In genomic region chr6:48866355-48866950, GRCm38 (mm10) we compare ENCODE assay signal across 25 mouse cellular contexts. TPM values are rescaled to one million over a fixed set of nuclear protein-coding genes. Genes with fewer than 3 reads are reported as not detected.
DNase-seq lines count a peak whose midpoint lies in the region; ATAC-seq and TF ChIP-seq lines count a peak whose summit lies in the region.
"Not testable (repeated sequence)": the region's sequence is repeated elsewhere in the genome, so short reads cannot be mapped to it uniquely, and the experiment has no call there.
"Had no signal": no experiment of that assay in that cellular context is flagged by ENCODE, and none has a peak within 500 bp of the region (broad histone marks: within the 10 kb centered on the region; RNA-seq: fewer than 3 reads in every experiment).

No protein-coding gene starts in this region.

- H3K4me3 ChIP-seq in forebrain, embryonic 10.5 days; hindbrain, embryonic 10.5 days; kidney, embryonic 15.5 days (replicated peaks); midbrain, postnatal 0 days (ENCODE audit: low read depth, low read length): not testable (repeated sequence)

- not testable (repeated sequence) for H3K36me3 ChIP-seq in forebrain, embryonic 10.5 days (replicated peaks); hindbrain, embryonic 10.5 days; kidney, embryonic 15.5 days; midbrain, postnatal 0 days (ENCODE audit: insufficient read depth, low read length)

- not testable (repeated sequence) for H3K9me3 ChIP-seq in forebrain, embryonic 10.5 days; hindbrain, embryonic 10.5 days; kidney, embryonic 15.5 days (replicated peaks); midbrain, postnatal 0 days (ENCODE audit: low read length)

- peak; percentile 46 for DNase-seq in embryo, embryonic 10 days (ENCODE audit: low spot score)
- peak; percentile 21 for DNase-seq in forebrain, embryonic 10.5 days (ENCODE audit: extremely low spot score, low spot score)
- peak; percentile 47 for DNase-seq in hindbrain, embryonic 10.5 days (ENCODE audit: low spot score)
- peak; percentile 27 for DNase-seq in kidney, adult 18-20 months
- peak; percentile 31 for DNase-seq in mesoderm, embryonic 11.5 days (ENCODE audit: low read depth, low spot score)
- DNase-seq in midbrain, postnatal 0 days (ENCODE audit: low spot score), result peak; percentile 50

- not testable (repeated sequence) for TF ChIP-seq CTCF in midbrain, postnatal 0 days (IDR thresholded peaks at IDR 0.05)

- ATAC-seq in kidney, embryonic 15.5 days (replicated peaks; ENCODE audit: low FRiP score), result 0 out of 2 replicates have a peak, but pooled peaks have one; percentile 38
- ATAC-seq in midbrain, postnatal 0 days (ENCODE audit: low FRiP score), result not testable (repeated sequence)

- H3K4me1 ChIP-seq in forebrain, embryonic 10.5 days, result peaks cover 20% of the 10 kb centered on the region
- H3K4me1 ChIP-seq in hindbrain, embryonic 10.5 days (replicated peaks), result peaks cover 36% of the 10 kb centered on the region
- peaks cover 25% of the 10 kb centered on the region for H3K4me1 ChIP-seq in kidney, embryonic 15.5 days
- H3K4me1 ChIP-seq in midbrain, postnatal 0 days (ENCODE audit: insufficient read depth, low read length), result not testable (repeated sequence)

- WGBS in forebrain, embryonic 10.5 days, result 10% methylated on average over 1 of the region's 1 CpGs
- WGBS in hindbrain, embryonic 10.5 days, result 7% methylated on average over 1 of the region's 1 CpGs
- 30% methylated on average over 1 of the region's 1 CpGs for WGBS in kidney, embryonic 15.5 days
- WGBS in midbrain, postnatal 0 days, result 12% methylated on average over 1 of the region's 1 CpGs

- peaks cover 87% of the 10 kb centered on the region for H3K27me3 ChIP-seq in forebrain, embryonic 10.5 days (ENCODE audit: poor library complexity, severe bottlenecking)
- not testable (repeated sequence) for H3K27me3 ChIP-seq in hindbrain, embryonic 10.5 days (ENCODE audit: insufficient read depth, poor library complexity, severe bottlenecking); kidney, embryonic 15.5 days; midbrain, postnatal 0 days (ENCODE audit: insufficient read depth, low read length)

- H3K9ac ChIP-seq in kidney, embryonic 15.5 days; midbrain, postnatal 0 days (replicated peaks; ENCODE audit: low read length, poor library complexity, severe bottlenecking): not testable (repeated sequence)

- H3K27ac ChIP-seq in forebrain, embryonic 10.5 days; hindbrain, embryonic 10.5 days; midbrain, postnatal 0 days (ENCODE audit: low read depth, low read length): not testable (repeated sequence)
- peak overlapping the region; percentile 91 for H3K27ac ChIP-seq in kidney, embryonic 15.5 days

- H3K4me2 ChIP-seq in kidney, embryonic 15.5 days; midbrain, postnatal 0 days (ENCODE audit: low read depth, low read length, poor library complexity, severe bottlenecking): not testable (repeated sequence)

RNA-seq across cellular contexts. Expression of gene Aoc1, which starts 6.2 kb away (rescaled TPM):
- 0.05 TPM in 1 of 2 replicates, not detected in the other for polyA plus RNA-seq in forebrain, embryonic 10.5 days (2016; fragmentation: Nextera tagmentation; extraction: Ambion mirVana)
- polyA plus RNA-seq in hindbrain, embryonic 10.5 days (2016; fragmentation: Nextera tagmentation; extraction: Ambion mirVana), result not detected in 2 replicates
- 2.6 and 3.4 TPM in 2 replicates for polyA plus RNA-seq in kidney, embryonic 15.5 days (2015; fragmentation: Nextera tagmentation; extraction: Ambion mirVana)
- total RNA-seq in midbrain, postnatal 0 days (2014; rRNA removed), result not detected in 2 replicates
- 0.14 and 0.23 TPM in 2 replicates for polyA plus RNA-seq in midbrain, postnatal 0 days (2015; fragmentation: Nextera tagmentation; extraction: Ambion mirVana)
- total RNA-seq: adrenal gland, postnatal 10 days; gastrocnemius, adult 2 months; gastrocnemius, postnatal 36 days; heart, adult 2 months; heart, postnatal 10 days; hematopoietic stem cell, adult 5-6 weeks; layer of hippocampus, postnatal 36 days; left cerebral cortex, postnatal 4 days; megakaryocyte, adult 5-6 weeks had no signal
- polyA plus RNA-seq: embryonic facial prominence, embryonic 11.5 days; forebrain, embryonic 15.5 days; heart, embryonic 13.5 days; hindbrain, embryonic 16.5 days; liver, embryonic 12.5 days; lung, embryonic 16.5 days; midbrain, embryonic 16.5 days; myocyte; neural tube, embryonic 14.5 days had no signal

RNA-seq across cellular contexts. Expression of gene Tmem176b, which starts 25.2 kb away (rescaled TPM):
- 19.8 and 25.4 TPM in 2 replicates for polyA plus RNA-seq in forebrain, embryonic 10.5 days (2016; fragmentation: Nextera tagmentation; extraction: Ambion mirVana)
- 34.0 and 52.9 TPM in 2 replicates for polyA plus RNA-seq in hindbrain, embryonic 10.5 days (2016; fragmentation: Nextera tagmentation; extraction: Ambion mirVana)
- polyA plus RNA-seq in kidney, embryonic 15.5 days (2015; fragmentation: Nextera tagmentation; extraction: Ambion mirVana), result 353 and 363 TPM in 2 replicates
- total RNA-seq in midbrain, postnatal 0 days (2014; rRNA removed), result 65.5 and 70.7 TPM in 2 replicates
- 107 and 112 TPM in 2 replicates for polyA plus RNA-seq in midbrain, postnatal 0 days (2015; fragmentation: Nextera tagmentation; extraction: Ambion mirVana)

RNA-seq across cellular contexts. Expression of gene Tmem176a, which starts 25.7 kb away (rescaled TPM):
- polyA plus RNA-seq in forebrain, embryonic 10.5 days (2016; fragmentation: Nextera tagmentation; extraction: Ambion mirVana), result 7.4 and 10.3 TPM in 2 replicates
- polyA plus RNA-seq in hindbrain, embryonic 10.5 days (2016; fragmentation: Nextera tagmentation; extraction: Ambion mirVana), result 16.9 and 21.5 TPM in 2 replicates
- 148 and 153 TPM in 2 replicates for polyA plus RNA-seq in kidney, embryonic 15.5 days (2015; fragmentation: Nextera tagmentation; extraction: Ambion mirVana)
- total RNA-seq in midbrain, postnatal 0 days (2014; rRNA removed), result 15.1 and 24.3 TPM in 2 replicates
- 27.0 and 31.6 TPM in 2 replicates for polyA plus RNA-seq in midbrain, postnatal 0 days (2015; fragmentation: Nextera tagmentation; extraction: Ambion mirVana)
